Mouse (Mus musculus): ENCODE measurements around the gene Chrna1.

The Chrna1 gene

GRCm38 (mm10) chr2:73580166-73580565, at the start of gene Chrna1:
Gene Chrna1 (minus strand): TSS chr2:73580338.
- in situ Hi-C loops (cut with MboI; ENCODE audit: unreplicated experiment in 2 of 2): loop anchor here (5.0 to 25.0 kb wide), 5 partner anchors 167 to 1097 kb away; partner anchors contain the start of genes Hoxd11 (in 1 of the 2) and Hoxd12 (in 1 of the 2)

- in situ Hi-C loops (cut with MboI; ENCODE audit: unreplicated experiment in 2 of 2): no loop called here
These were observed 38.4 kb upstream of the Chrna1 start for GRCm38 (mm10) chr2:73618486-73619052.

GRCm38 (mm10) chr2:73616434-73617057, 36.4 kb upstream of the Chrna1 start:
- in situ Hi-C loops (cut with MboI; ENCODE audit: unreplicated experiment in 2 of 2): no loop called here

DNA sequence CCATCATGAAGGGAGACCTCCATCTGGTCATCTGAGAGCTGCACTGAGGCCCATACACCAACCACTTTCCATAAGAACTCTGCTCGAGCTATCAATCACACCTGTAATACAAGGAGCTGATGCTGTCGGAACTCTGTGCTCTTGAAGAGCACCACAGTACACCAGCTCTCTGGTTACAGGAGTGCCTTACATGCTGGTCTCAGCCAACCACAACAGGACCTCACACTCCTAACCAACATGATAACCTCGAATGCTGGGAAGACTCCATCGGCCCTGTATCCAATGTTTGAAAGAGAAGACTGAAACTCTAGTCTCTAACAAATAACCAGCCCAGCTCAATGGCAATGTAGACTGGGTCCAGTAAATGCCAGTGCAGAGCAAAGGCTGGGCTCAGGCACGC, 35.3 kb upstream of the Chrna1 start:
- in situ Hi-C loops (cut with MboI; ENCODE audit: unreplicated experiment in 2 of 2): no loop called here

DNA sequence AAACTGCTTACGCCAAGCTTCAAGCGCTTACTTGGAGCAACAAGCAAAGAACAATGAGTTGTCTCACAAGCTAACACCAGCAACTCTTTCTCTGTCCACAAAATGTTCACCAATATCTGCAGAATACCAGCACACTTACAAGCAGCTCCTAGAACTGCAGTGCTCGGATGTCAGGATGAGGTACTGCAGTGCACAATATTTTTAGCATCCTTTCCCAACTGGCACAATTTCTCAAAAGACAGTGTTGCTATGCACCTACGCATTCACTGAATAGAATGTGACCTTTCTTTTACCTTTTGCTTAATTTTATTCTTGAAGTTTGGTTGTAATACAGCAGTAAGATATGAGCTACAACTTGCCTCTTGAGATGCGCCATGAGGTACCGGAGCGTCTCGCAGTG, 34.2 kb upstream of the Chrna1 start:
- in situ Hi-C loops (cut with MboI; ENCODE audit: unreplicated experiment in 2 of 2): no loop called here

GRCm38 (mm10) chr2:73612941-73613340, 32.8 kb upstream of the Chrna1 start:
- in situ Hi-C loops (cut with MboI; ENCODE audit: unreplicated experiment in 2 of 2): no loop called here

DNA sequence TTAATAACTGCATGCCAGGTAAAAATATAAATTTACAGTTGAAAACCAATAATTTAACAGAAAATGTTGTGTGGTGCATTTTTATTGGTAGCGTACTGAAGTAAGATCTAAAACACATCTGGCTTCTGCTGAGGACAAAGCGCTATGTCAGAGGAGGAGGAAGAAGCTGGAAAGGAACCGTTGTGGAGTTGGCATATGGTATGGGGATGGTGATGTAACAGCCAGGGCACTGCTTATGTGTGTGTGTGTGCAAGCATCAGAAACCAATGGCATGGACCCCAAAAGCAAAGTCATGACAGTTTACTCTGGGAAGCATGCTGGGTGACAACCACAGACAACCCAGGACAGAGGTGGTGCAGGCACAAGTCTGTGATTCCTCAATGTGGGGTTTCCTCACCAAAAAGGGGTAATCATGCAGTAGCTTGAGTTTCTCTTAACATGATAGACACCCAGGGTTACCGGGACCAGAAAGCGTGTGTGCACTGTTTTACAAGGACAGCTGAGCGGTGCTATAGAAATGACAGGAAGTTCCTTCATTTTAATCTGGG, 32.3 kb upstream of the Chrna1 start:
- in situ Hi-C loops (cut with MboI; ENCODE audit: unreplicated experiment in 2 of 2): no loop called here

- in situ Hi-C loops (cut with MboI; ENCODE audit: unreplicated experiment in 2 of 2): no loop called here
These were observed 31.7 kb upstream of the Chrna1 start for GRCm38 (mm10) chr2:73611798-73612197.

DNA sequence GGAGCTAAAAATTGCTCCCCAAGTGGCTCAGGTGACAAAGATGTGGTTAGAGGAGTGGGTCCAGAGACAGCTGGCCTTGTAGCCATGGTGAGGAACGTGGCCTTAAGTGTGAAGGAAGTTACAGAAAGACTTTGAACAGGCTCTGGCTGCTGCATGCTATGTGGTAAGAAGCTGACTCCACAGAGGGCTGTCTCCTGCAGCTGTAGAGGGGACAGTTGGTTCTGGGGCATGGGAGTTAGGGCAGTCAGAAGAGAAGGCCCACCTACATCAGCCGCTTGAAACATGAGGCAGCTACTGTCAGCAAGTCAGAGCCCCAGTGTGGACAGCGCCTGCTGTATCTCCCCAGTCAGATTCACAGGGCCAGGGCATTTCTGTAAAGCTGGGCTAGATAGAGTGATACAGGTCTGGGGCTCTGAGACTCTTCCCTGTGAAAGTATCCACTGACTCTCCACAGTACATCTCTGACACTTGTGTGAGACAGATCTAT, 29.6 kb upstream of the Chrna1 start:
- in situ Hi-C loops (cut with MboI; ENCODE audit: unreplicated experiment in 2 of 2): no loop called here

GRCm38 (mm10) chr2:73609067-73609723, 29.1 kb upstream of the Chrna1 start:
- in situ Hi-C loops (cut with MboI; ENCODE audit: unreplicated experiment in 2 of 2): no loop called here

GRCm38 (mm10) chr2:73608391-73608790, 28.3 kb upstream of the Chrna1 start:
- in situ Hi-C loops (cut with MboI; ENCODE audit: unreplicated experiment in 2 of 2): no loop called here

- in situ Hi-C loops (cut with MboI; ENCODE audit: unreplicated experiment in 2 of 2): no loop called here
These were observed 27.5 kb upstream of the Chrna1 start for GRCm38 (mm10) chr2:73607609-73608008.

DNA sequence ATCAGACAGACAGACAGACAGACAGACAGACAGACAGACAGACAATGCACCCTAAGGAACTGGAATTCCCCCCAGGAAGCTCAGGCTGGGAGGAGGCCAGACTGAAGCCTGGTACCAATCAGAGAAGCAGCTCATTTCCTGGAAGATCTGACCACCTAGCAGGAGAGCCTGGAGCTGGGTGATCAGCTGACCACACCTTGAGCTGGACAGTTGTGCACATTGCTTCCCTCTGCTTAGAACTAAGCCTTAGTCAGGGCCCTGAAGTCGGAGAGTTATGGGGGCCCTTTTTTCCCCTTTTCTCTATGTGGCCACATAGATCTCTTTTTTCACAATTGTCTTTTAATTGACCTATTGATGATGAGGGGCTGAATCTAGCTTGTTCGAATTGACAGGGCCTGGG, 27.0 kb upstream of the Chrna1 start:
- in situ Hi-C loops (cut with MboI; ENCODE audit: unreplicated experiment in 2 of 2): no loop called here

DNA sequence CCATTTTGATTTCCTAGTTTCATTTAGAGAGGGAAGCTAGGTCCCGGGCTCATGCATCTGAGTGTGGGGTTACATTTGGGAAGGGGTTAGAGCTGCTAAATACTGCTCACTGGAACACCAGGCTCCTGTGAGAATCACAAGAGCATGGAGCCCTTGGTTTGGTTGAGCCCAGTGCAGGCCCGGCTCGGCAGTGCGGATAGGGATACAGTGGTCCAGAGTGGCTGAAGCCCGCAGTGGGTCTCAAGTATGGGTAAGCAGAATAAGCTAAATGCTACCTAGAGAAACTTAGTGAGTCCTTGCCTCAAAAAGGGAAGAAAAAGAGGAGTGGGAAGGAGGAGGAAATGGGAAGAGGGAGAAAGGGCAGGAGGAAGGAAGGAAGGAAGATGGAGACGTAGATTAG, 26.5 kb upstream of the Chrna1 start:
- in situ Hi-C loops (cut with MboI; ENCODE audit: unreplicated experiment in 2 of 2): no loop called here

GRCm38 (mm10) chr2:73605077-73605476, 24.9 kb upstream of the Chrna1 start:
- in situ Hi-C loops (cut with MboI; ENCODE audit: unreplicated experiment in 2 of 2): no loop called here

DNA sequence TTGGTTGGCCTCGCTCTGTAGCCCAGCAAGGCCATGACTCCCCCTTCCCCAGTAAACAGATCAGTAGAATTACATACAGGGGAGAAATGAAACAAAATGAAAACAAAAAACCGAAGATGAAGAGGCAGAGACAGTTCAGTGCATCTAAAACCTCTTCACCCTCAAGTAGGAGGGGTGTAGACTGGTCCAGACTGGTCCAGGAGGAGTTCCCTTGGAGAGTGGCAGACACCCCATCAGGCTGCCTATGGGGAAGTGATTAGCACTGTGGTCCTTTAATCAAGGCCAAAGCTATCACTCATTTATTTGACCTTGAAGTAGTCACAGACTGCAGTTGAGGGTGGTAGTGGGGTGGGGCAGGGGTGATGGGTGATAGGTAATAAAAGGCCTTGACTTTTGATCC, 24.4 kb upstream of the Chrna1 start:
- in situ Hi-C loops (cut with MboI; ENCODE audit: unreplicated experiment in 2 of 2): no loop called here

GRCm38 (mm10) chr2:73600650-73601049, 20.5 kb upstream of the Chrna1 start:
- in situ Hi-C loops (cut with MboI; ENCODE audit: unreplicated experiment in 2 of 2): no loop called here

DNA sequence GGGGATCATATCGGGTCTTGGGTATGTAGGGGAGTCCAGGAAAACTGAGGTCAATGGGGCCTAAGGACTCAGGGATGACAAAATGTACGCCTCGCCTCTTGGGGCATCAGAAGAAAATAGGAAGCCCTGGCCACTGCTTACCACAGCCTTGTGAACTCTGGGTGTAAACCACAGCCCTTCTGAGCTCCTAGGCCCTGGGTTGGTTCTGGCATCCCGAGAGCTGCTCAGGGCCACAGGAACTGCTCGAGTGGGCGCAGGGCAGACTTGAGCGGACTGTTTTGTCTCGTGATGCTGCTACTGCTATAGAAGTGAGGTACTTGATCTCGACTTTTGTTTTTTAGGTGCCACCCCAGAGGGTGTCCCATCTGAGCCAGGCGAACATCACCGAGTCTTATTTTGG, 17.6 kb upstream of the Chrna1 start:
- in situ Hi-C loops (cut with MboI; ENCODE audit: unreplicated experiment in 2 of 2): loop anchor here in 1 of 2 experiments (25.0 kb wide), 1 partner anchor 690 kb away; no protein-coding TSS in a partner anchor

DNA sequence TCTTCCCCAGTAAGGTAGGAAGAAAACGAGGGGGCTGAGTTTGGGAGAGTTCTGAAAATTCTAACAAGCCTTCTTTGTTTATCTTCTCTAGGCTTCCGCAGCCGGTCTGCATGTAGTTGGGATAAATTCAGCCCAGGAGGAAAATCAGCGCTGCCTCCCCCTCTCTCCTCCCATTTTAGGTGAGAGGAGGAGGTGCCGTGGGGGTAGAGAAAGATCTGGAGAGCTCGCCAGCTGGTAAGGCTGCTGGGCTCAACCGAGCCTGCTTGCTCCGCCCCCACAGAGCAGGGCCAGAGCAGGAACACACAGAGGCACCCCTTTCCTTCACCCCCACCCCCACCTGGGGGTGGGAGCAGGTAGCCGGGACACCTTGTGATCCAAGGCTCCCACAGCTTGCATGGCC, 16.6 kb upstream of the Chrna1 start:
- in situ Hi-C loops (cut with MboI; ENCODE audit: unreplicated experiment in 2 of 2): loop anchor here in 1 of 2 experiments (25.0 kb wide), 1 partner anchor 691 kb away; no protein-coding TSS in a partner anchor

DNA sequence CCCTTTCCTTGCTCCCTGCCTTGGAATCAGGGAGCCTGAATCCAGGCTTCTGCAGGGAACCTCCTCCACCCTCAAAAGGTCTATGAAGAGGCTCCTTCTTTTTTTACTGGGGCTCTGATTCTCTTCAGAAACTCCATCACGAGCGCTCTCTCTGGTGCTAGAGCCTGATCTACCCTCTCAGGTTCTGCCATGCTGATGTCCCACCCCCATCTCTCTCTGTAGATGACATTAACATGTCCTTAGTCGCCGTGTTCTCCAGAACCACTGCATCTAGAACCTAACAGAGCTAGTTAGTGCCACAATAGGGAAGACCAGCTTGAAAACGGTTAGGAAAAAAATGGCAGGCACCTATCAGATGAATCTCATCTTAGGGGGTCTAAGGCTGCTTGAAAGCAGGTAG, 16.2 kb upstream of the Chrna1 start:
- in situ Hi-C loops (cut with MboI; ENCODE audit: unreplicated experiment in 2 of 2): loop anchor here in 1 of 2 experiments (25.0 kb wide), 1 partner anchor 691 kb away; no protein-coding TSS in a partner anchor

DNA sequence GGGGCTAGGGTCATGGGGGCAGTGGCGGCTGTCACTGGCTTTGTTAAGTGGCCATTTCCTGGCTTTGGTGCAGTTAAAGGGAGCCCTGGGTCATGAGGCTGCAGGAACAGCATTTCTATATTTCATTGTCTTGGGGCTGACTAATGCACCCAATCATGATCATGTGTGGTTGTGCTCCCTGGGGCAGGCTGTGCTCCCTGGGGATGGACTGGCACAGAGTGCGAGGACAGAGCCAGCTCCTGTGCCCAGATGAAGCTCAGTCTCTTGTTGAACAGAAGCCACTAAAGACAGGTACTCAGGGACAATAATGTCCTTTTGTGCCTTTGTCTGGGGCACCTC, 12.9 kb upstream of the Chrna1 start:
- in situ Hi-C loops (cut with MboI; ENCODE audit: unreplicated experiment in 2 of 2): loop anchor here in 1 of 2 experiments (25.0 kb wide), 1 partner anchor 694 kb away; no protein-coding TSS in a partner anchor
